Mouse (Mus musculus) liver, embryonic 13.5 days (tissue): ENCODE measurements around the gene Hsd3b7. TPM values are rescaled to one million over a fixed set of nuclear protein-coding genes. Genes with fewer than 3 reads are reported as not detected.

Experiments
- ATAC-seq: fragments of 200-750 bp; cut with Nextera tagmentation; 2 replicates; pipeline ENCODE4 v1.8.0; 2017; ENCODE audit warnings: low read depth, mild to moderate bottlenecking, moderate number of reproducible peaks, moderate library complexity
- DNase-seq: peaks from one replicate; pipeline ENCODE4 v3.0.0; 2022
- H3K27ac ChIP-seq: fragments of 300-500 bp; sonication (generic); 2 replicates; pipeline ENCODE4 v1.5.1; 2015; ENCODE audit warnings: moderate library complexity, mild to moderate bottlenecking, inconsistent platforms
- H3K27me3 ChIP-seq: fragments of 300-500 bp; sonication (generic); 2 replicates; pipeline ENCODE4 v1.6.1; 2015; ENCODE audit warnings: mild to moderate bottlenecking, inconsistent platforms
- H3K36me3 ChIP-seq: fragments of 300-500 bp; sonication (generic); 2 replicates; pipeline ENCODE4 v1.6.1; 2015; ENCODE audit warnings: mild to moderate bottlenecking, inconsistent platforms
- H3K4me1 ChIP-seq: fragments of 300-500 bp; sonication (generic); replicated peaks from 2 replicates; pipeline ENCODE4 v1.6.1; 2015; ENCODE audit warnings: inconsistent platforms
- H3K4me2 ChIP-seq: fragments of 300-500 bp; sonication (generic); 2 replicates; pipeline ENCODE4 v1.6.1; 2015; ENCODE audit warnings: inconsistent platforms, mild to moderate bottlenecking, moderate library complexity
- H3K4me3 ChIP-seq: fragments of 300-500 bp; sonication (generic); replicated peaks from 2 replicates; pipeline ENCODE4 v1.5.1; 2015; ENCODE audit warnings: mild to moderate bottlenecking, inconsistent platforms
- H3K9ac ChIP-seq: fragments of 300-500 bp; sonication (generic); 2 replicates; pipeline ENCODE4 v1.6.1; 2015; ENCODE audit warnings: mild to moderate bottlenecking, inconsistent platforms
- H3K9me3 ChIP-seq: fragments of 300-500 bp; sonication (generic); replicated peaks from 2 replicates; pipeline ENCODE4 v1.6.1; 2016; ENCODE audit warnings: inconsistent platforms
- WGBS: fragments of 180-500 bp; shearing (Covaris S2); methylation state at CpG from one replicate; pipeline ENCODE4 v1.1.7; 2015; ENCODE audit not compliant: insufficient replicate concordance; 5-methylcytosine and 5-hydroxymethylcytosine counted together
- polyA plus RNA-seq: library from polyadenylated mRNA; unstranded; fragments of >200 nt; fragmentation: Nextera tagmentation; extraction: Ambion mirVana; gene quantifications from 2 replicates; pipeline ENCODE4 v1.2.1, GENCODE M21; 2015

The Hsd3b7 gene
- 37.8 and 39.3 TPM in 2 replicates for polyA plus RNA-seq

GRCm38 (mm10) chr7:127800435-127801009 lies at the start of gene Hsd3b7:
Gene Hsd3b7 (plus strand): TSS chr7:127800604.
- Histone ChIP-seq H3K9ac (peak within 1 kb of the TSS; percentile 49), H3K4me2 (peak within 1 kb of the TSS; percentile 59), H3K27me3 (no peaks in the 10 kb centered on the region), H3K27ac (peak within 1 kb of the TSS; percentile 74), H3K36me3 (peaks cover 80% of the 10 kb centered on the region), H3K4me1 (peaks cover 50% of the 10 kb centered on the region), H3K4me3 (peak within 1 kb of the TSS; percentile 40), H3K9me3 (no peaks in the 10 kb centered on the region)
- ATAC-seq (peak; percentile 62), DNase-seq (peak; percentile 74)
- 20% methylated on average over 6 of the region's 6 CpGs for whole genome bisulfite sequencing

- Histone ChIP-seq H3K9ac (no peak overlapping the region), H3K4me3 (no peak overlapping the region), H3K4me1 (peaks cover 16% of the 10 kb centered on the region), H3K36me3 (peaks cover 59% of the 10 kb centered on the region), H3K27ac (0 out of 2 replicates have a peak overlapping the region, but pooled peaks have one; percentile 3), H3K27me3 (no peaks in the 10 kb centered on the region), H3K4me2 (no peak overlapping the region), H3K9me3 (no peaks in the 10 kb centered on the region)
- no peak for DNase-seq
- no peak for ATAC-seq
- 87% methylated on average over 5 of the region's 5 CpGs for WGBS
Observed at GRCm38 (mm10) chr7:127751619-127752018, 48.8 kb upstream of the Hsd3b7 start.

GRCm38 (mm10) chr7:127752069-127752468 lies 48.3 kb upstream of the Hsd3b7 start:
- no peak overlapping the region for H3K27ac ChIP-seq
- H3K4me1 ChIP-seq = peaks cover 11% of the 10 kb centered on the region
- peaks cover 59% of the 10 kb centered on the region for H3K36me3 ChIP-seq
- WGBS = 89% methylated on average over 27 of the region's 27 CpGs
- H3K4me2 ChIP-seq = no peak overlapping the region
- H3K9ac ChIP-seq = no peak overlapping the region
- H3K9me3 ChIP-seq = no peaks in the 10 kb centered on the region
- no peak overlapping the region for H3K4me3 ChIP-seq
- DNase-seq (no peak), ATAC-seq (no peak)
- H3K27me3 ChIP-seq = no peaks in the 10 kb centered on the region

- 0 out of 2 replicates have a peak, but pooled peaks cover under 1% of the 10 kb centered on the region for H3K4me1 ChIP-seq
- no peak overlapping the region for H3K9ac ChIP-seq
- no peaks in the 10 kb centered on the region for H3K9me3 ChIP-seq
- ATAC-seq (no peak), DNase-seq (no peak)
- no peak overlapping the region for H3K4me3 ChIP-seq
- no peak overlapping the region for H3K4me2 ChIP-seq
- H3K36me3 ChIP-seq = peaks cover 58% of the 10 kb centered on the region
- no peaks in the 10 kb centered on the region for H3K27me3 ChIP-seq
- H3K27ac ChIP-seq = no peak overlapping the region
- 51% methylated on average over 5 of the region's 5 CpGs for WGBS
Observed at GRCm38 (mm10) chr7:127753158-127753557, 47.2 kb upstream of the Hsd3b7 start.

GRCm38 (mm10) chr7:127753741-127754140 lies 46.7 kb upstream of the Hsd3b7 start:
- no peak overlapping the region for H3K4me3 ChIP-seq
- H3K36me3 ChIP-seq = peaks cover 54% of the 10 kb centered on the region
- no peak overlapping the region for H3K9ac ChIP-seq
- WGBS = 73% methylated on average over 7 of the region's 7 CpGs
- H3K4me1 ChIP-seq = no peaks in the 10 kb centered on the region
- no peaks in the 10 kb centered on the region for H3K9me3 ChIP-seq
- no peaks in the 10 kb centered on the region for H3K27me3 ChIP-seq
- no peak overlapping the region for H3K4me2 ChIP-seq
- no peak overlapping the region for H3K27ac ChIP-seq
- DNase-seq (no peak), ATAC-seq (no peak)

GRCm38 (mm10) chr7:127759716-127760115 lies 40.7 kb upstream of the Hsd3b7 start:
- no peak for ATAC-seq
- no peak overlapping the region for H3K4me3 ChIP-seq
- peaks cover 21% of the 10 kb centered on the region for H3K4me1 ChIP-seq
- H3K9me3 ChIP-seq = no peaks in the 10 kb centered on the region
- H3K9ac ChIP-seq = no peak overlapping the region
- DNase-seq = no peak
- peaks cover 17% of the 10 kb centered on the region for H3K36me3 ChIP-seq
- no peak overlapping the region for H3K4me2 ChIP-seq
- WGBS = 25% methylated on average over 6 of the region's 6 CpGs
- H3K27me3 ChIP-seq = no peaks in the 10 kb centered on the region
- H3K27ac ChIP-seq = no peak overlapping the region

- Histone ChIP-seq H3K27me3 (no peaks in the 10 kb centered on the region), H3K4me2 (no peak overlapping the region), H3K9ac (no peak overlapping the region), H3K4me3 (no peak overlapping the region), H3K9me3 (no peaks in the 10 kb centered on the region), H3K27ac (no peak overlapping the region; the same call in 1 of the 2 replicates), H3K36me3 (peaks cover 13% of the 10 kb centered on the region), H3K4me1 (peaks cover 26% of the 10 kb centered on the region)
- WGBS = 81% methylated on average over 3 of the region's 3 CpGs
- DNase-seq (no peak), ATAC-seq (no peak)
Observed at GRCm38 (mm10) chr7:127760478-127760877, 39.9 kb upstream of the Hsd3b7 start.

GRCm38 (mm10) chr7:127761026-127761425 lies 39.4 kb upstream of the Hsd3b7 start:
- H3K4me1 ChIP-seq = peaks cover 32% of the 10 kb centered on the region
- no peak overlapping the region for H3K4me2 ChIP-seq
- WGBS = 18% methylated on average over 7 of the region's 7 CpGs
- no peak overlapping the region for H3K4me3 ChIP-seq
- DNase-seq = peak; percentile 56
- peak; percentile 68 for ATAC-seq
- H3K9ac ChIP-seq = no peak overlapping the region
- peaks cover 12% of the 10 kb centered on the region for H3K36me3 ChIP-seq
- no peaks in the 10 kb centered on the region for H3K9me3 ChIP-seq
- H3K27me3 ChIP-seq = no peaks in the 10 kb centered on the region
- H3K27ac ChIP-seq = no peak overlapping the region

GRCm38 (mm10) chr7:127763642-127764041 lies 36.8 kb upstream of the Hsd3b7 start:
- Histone ChIP-seq H3K9ac (no peak overlapping the region), H3K9me3 (no peaks in the 10 kb centered on the region), H3K36me3 (peaks cover 14% of the 10 kb centered on the region), H3K4me1 (peaks cover 58% of the 10 kb centered on the region), H3K4me3 (no peak overlapping the region), H3K4me2 (no peak overlapping the region), H3K27me3 (no peaks in the 10 kb centered on the region), H3K27ac (peak overlapping the region; percentile 2; the same call in 1 of the 2 replicates)
- WGBS = 74% methylated on average over 4 of the region's 4 CpGs
- ATAC-seq (no peak), DNase-seq (no peak)

- Histone ChIP-seq H3K9me3 (no peaks in the 10 kb centered on the region), H3K36me3 (peaks cover 14% of the 10 kb centered on the region), H3K27me3 (no peaks in the 10 kb centered on the region), H3K4me2 (no peak overlapping the region), H3K4me3 (no peak overlapping the region), H3K4me1 (peaks cover 63% of the 10 kb centered on the region), H3K27ac (peak overlapping the region; percentile 98), H3K9ac (peak overlapping the region; percentile 19; the same call in 1 of the 2 replicates)
- WGBS = 70% methylated on average over 2 of the region's 2 CpGs
- ATAC-seq (no peak), DNase-seq (no peak)
Observed at GRCm38 (mm10) chr7:127765756-127766155, 34.6 kb upstream of the Hsd3b7 start.

GRCm38 (mm10) chr7:127766851-127767609 lies 33.4 kb upstream of the Hsd3b7 start:
- WGBS = 30% methylated on average over 17 of the region's 17 CpGs
- ATAC-seq (peak; percentile 93), DNase-seq (peak; percentile 88)
- Histone ChIP-seq H3K4me1 (peaks cover 71% of the 10 kb centered on the region), H3K9ac (peak overlapping the region; percentile 92), H3K27ac (peak overlapping the region; percentile 98), H3K27me3 (no peaks in the 10 kb centered on the region), H3K9me3 (no peaks in the 10 kb centered on the region), H3K4me3 (peak overlapping the region; percentile 73), H3K36me3 (peaks cover 14% of the 10 kb centered on the region), H3K4me2 (peak overlapping the region; percentile 96)
